Mouse (Mus musculus) left cerebral cortex, adult 9 months (tissue): ENCODE measurements around the gene Hspa4.
A peak's percentile ranks its signal among the peaks of the same experiment; 100 is the strongest.

Experiments
- DNase-seq, 2 experiments: peaks; one replicate each; pipeline ENCODE4 v3.0.0; 2022; ENCODE audit warnings: low spot score in 2 of 2

Gene Hspa4

GRCm38 (mm10) chr11:53252186-53253119, 47.8 kb downstream of the Hspa4 start:
- DNase-seq: no peak

GRCm38 (mm10) chr11:53250796-53251195, 49.5 kb downstream of the Hspa4 start:
- DNase-seq: no peak

- no peak for DNase-seq
Measured at GRCm38 (mm10) chr11:53249686-53250085, 50.6 kb downstream of the Hspa4 start.

GRCm38 (mm10) chr11:53245561-53245960, 54.7 kb downstream of the Hspa4 start:
- DNase-seq: no peak

GRCm38 (mm10) chr11:53243199-53243598, 57.1 kb downstream of the Hspa4 start:
- DNase-seq: no peak

GRCm38 (mm10) chr11:53233590-53233989, 66.7 kb downstream of the Hspa4 start:
- DNase-seq: no peak

GRCm38 (mm10) chr11:53231836-53232235, 68.4 kb downstream of the Hspa4 start:
- DNase-seq: peak in 1 of 2 experiments; percentile 20

GRCm38 (mm10) chr11:53229011-53229410, 71.2 kb downstream of the Hspa4 start:
- DNase-seq: peak; percentile 53 to 74

- DNase-seq: no peak
Measured at GRCm38 (mm10) chr11:53210876-53211275, 89.4 kb downstream of the Hspa4 start.
